Comparison of ENCODE assay signal across 25 mouse cellular contexts in the genomic region with DNA sequence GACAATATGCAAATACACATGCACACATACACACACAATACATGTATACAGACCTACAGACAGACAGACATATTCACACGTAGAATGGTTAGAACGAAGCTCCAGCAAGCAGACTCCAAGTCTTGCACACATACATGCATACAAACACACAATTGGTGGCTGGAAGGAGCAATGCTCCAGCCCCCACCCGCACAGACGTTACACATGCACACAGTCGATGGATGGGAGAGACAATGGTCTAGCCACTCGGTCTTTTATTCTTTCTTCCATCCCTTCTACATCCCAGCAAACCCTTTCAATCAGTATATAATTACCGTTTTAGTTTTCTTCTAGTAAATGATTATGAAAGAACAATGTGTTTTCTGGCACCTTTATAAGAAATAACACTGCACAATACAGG. TPM values are rescaled to one million over a fixed set of nuclear protein-coding genes. Genes with fewer than 3 reads are reported as not detected.
DNase-seq lines count a peak whose midpoint lies in the region; ATAC-seq and TF ChIP-seq lines count a peak whose summit lies in the region.
"Had no signal": no experiment of that assay in that cellular context is flagged by ENCODE, and none has a peak within 500 bp of the region (broad histone marks: within the 10 kb centered on the region; RNA-seq: fewer than 3 reads in every experiment).

No protein-coding gene starts in this region.

- no peak overlapping the region for H3K4me3 ChIP-seq in forebrain, embryonic 11.5 days (ENCODE audit: low read depth, low read length)
- no peak overlapping the region for H3K4me3 ChIP-seq in forebrain, embryonic 15.5 days
- no peak overlapping the region for H3K4me3 ChIP-seq in gastrocnemius, adult 2 months
- H3K4me3 ChIP-seq: embryonic facial prominence, embryonic 12.5 days; embryonic facial prominence, embryonic 15.5 days; heart, adult 2 months; heart, embryonic 10.5 days; heart, embryonic 13.5 days had no signal

- ATAC-seq in forebrain, embryonic 11.5 days (replicated peaks; ENCODE audit: low FRiP score), result 0 out of 2 replicates have a peak, but pooled peaks have one; percentile 1
- ATAC-seq in forebrain, embryonic 15.5 days (replicated peaks), result peak; percentile 69
- ATAC-seq: CD4-positive, CD25-positive, alpha-beta regulatory T cell, adult 4 months; intestine, postnatal 0 days had no signal

- H3K4me1 ChIP-seq in forebrain, embryonic 11.5 days (replicated peaks; ENCODE audit: control insufficient read depth, insufficient read depth, low read length), result peaks cover 2% of the 10 kb centered on the region; the same call in 1 of the 2 replicates
- H3K4me1 ChIP-seq in forebrain, embryonic 15.5 days, result peaks cover 13% of the 10 kb centered on the region
- H3K4me1 ChIP-seq: embryonic facial prominence, embryonic 15.5 days had no signal

- peak; percentile 44 for DNase-seq in brain, embryonic 14.5 days (ENCODE audit: low read depth)
- no peak for DNase-seq in forebrain, embryonic 11.5 days (ENCODE audit: low spot score)
- DNase-seq in frontal cortex, postnatal 25 days (ENCODE audit: low spot score in 2 of 2), result no peak
- DNase-seq in frontal cortex, postnatal 14 days (ENCODE audit: low spot score in 2 of 2), result no peak
- DNase-seq in gastrocnemius, adult 2 months, result no peak
- DNase-seq: adrenal gland, adult 2 months; adrenal gland, postnatal 36 days; cerebellum, adult 11 months; cerebellum, adult 2 months; cerebellum, adult 9-11 months; cerebellum, postnatal 25 days; gastrocnemius, postnatal 10 days; gastrocnemius, postnatal 36 days; heart, adult 2 months; heart, postnatal 14 days; heart, postnatal 4 days; kidney, adult 2 months had no signal

- TF ChIP-seq POLR2A in brain, embryonic 14.5 days (IDR thresholded peaks at IDR 0.05; ENCODE audit: borderline replicate concordance, extremely low read depth, insufficient read depth, insufficient read length, poor library complexity, severe bottlenecking), result no peak

- H3K27ac ChIP-seq in forebrain, embryonic 11.5 days (ENCODE audit: low read depth, low read length), result no peak overlapping the region
- no peak overlapping the region for H3K27ac ChIP-seq in forebrain, embryonic 15.5 days (replicated peaks)
- H3K27ac ChIP-seq in gastrocnemius, adult 2 months, result no peak overlapping the region
- H3K27ac ChIP-seq: embryonic facial prominence, embryonic 12.5 days; embryonic facial prominence, embryonic 15.5 days; heart, adult 2 months; heart, embryonic 10.5 days; heart, embryonic 13.5 days; hindbrain, embryonic 14.5 days had no signal

- no peak for TF ChIP-seq CTCF in brain, embryonic 14.5 days (IDR thresholded peaks at IDR 0.05; ENCODE audit: borderline replicate concordance, extremely low read depth, insufficient read depth, insufficient read length)
- no peak for TF ChIP-seq CTCF in gastrocnemius, adult 2 months (IDR thresholded peaks at IDR 0.05)

- H3K4me2 ChIP-seq in forebrain, embryonic 11.5 days (ENCODE audit: low read depth, low read length, severe bottlenecking), result no peak overlapping the region
- H3K4me2 ChIP-seq in forebrain, embryonic 15.5 days (replicated peaks), result no peak overlapping the region
- H3K4me2 ChIP-seq: embryonic facial prominence, embryonic 12.5 days; embryonic facial prominence, embryonic 15.5 days; heart, embryonic 13.5 days; hindbrain, embryonic 14.5 days had no signal

- H3K36me3 ChIP-seq in forebrain, embryonic 11.5 days (ENCODE audit: control insufficient read depth, insufficient read depth, low read length), result no peaks in the 10 kb centered on the region
- no peaks in the 10 kb centered on the region for H3K36me3 ChIP-seq in forebrain, embryonic 15.5 days
- H3K36me3 ChIP-seq: embryonic facial prominence, embryonic 12.5 days; embryonic facial prominence, embryonic 15.5 days; heart, embryonic 10.5 days; heart, embryonic 13.5 days had no signal

- no peak overlapping the region for H3K9ac ChIP-seq in forebrain, embryonic 11.5 days (ENCODE audit: low read length)
- no peak overlapping the region for H3K9ac ChIP-seq in forebrain, embryonic 15.5 days (replicated peaks)
- H3K9ac ChIP-seq: embryonic facial prominence, embryonic 12.5 days; embryonic facial prominence, embryonic 15.5 days; heart, embryonic 13.5 days; hindbrain, embryonic 14.5 days had no signal

- no peaks in the 10 kb centered on the region for H3K27me3 ChIP-seq in forebrain, embryonic 11.5 days (ENCODE audit: control insufficient read depth, insufficient read depth, low read length)
- no peaks in the 10 kb centered on the region for H3K27me3 ChIP-seq in forebrain, embryonic 15.5 days
- H3K27me3 ChIP-seq: embryonic facial prominence, embryonic 12.5 days; embryonic facial prominence, embryonic 15.5 days; heart, embryonic 13.5 days had no signal

- no peaks in the 10 kb centered on the region for H3K9me3 ChIP-seq in forebrain, embryonic 11.5 days (ENCODE audit: control insufficient read depth, low read length)
- no peaks in the 10 kb centered on the region for H3K9me3 ChIP-seq in forebrain, embryonic 15.5 days
- H3K9me3 ChIP-seq: embryonic facial prominence, embryonic 12.5 days; embryonic facial prominence, embryonic 15.5 days; heart, embryonic 10.5 days; heart, embryonic 13.5 days had no signal

- intact Hi-C loops in gastrocnemius, adult 2 months (cut with DNase I), result no loop called here

- 67% methylated on average over 7 of the region's 7 CpGs for WGBS in forebrain, embryonic 11.5 days
- WGBS in forebrain, embryonic 15.5 days, result 34% methylated on average over 7 of the region's 7 CpGs

RNA-seq across cellular contexts. Expression of a gene that starts 14.1 kb away (rescaled TPM):
- polyA plus RNA-seq in brain, embryonic 14.5 days (2012; rRNA removed), result 1.9 and 2.0 TPM in 2 replicates
- 4.8 and 6.9 TPM in 2 replicates for polyA plus RNA-seq in forebrain, embryonic 11.5 days (2014; fragmentation: Nextera tagmentation; extraction: Ambion mirVana)
- 3.7 and 4.3 TPM in 2 replicates for polyA plus RNA-seq in forebrain, embryonic 15.5 days (2015; fragmentation: Nextera tagmentation; extraction: Ambion mirVana)
- 1 to 10 TPM in 1 of 2 experiments, under 1 TPM in 1; 0.84 to 2.0 TPM for total RNA-seq in gastrocnemius, adult 2 months (2021)
